Comparison of ENCODE assay signal across 9 mouse cellular contexts in the genomic region with DNA sequence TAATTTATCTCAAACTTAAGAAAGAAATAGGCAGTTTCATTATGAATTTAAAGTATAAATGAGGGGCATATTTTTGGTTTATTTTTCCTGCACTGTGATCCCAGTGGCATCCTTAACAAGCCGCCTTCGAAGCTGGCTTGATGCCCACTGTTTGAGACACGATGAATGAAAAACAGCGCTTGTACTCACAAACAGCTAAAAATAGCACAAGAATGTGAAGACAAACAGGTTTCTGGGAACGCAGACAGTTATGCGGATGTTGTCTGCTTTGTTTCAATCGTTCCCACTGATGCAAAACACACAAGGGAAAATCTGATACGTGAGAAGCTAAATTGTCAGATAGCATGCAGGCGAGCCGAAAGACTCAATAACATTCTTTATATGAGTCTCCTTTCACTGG.
A peak's percentile ranks its signal among the peaks of the same experiment; 100 is the strongest.
DNase-seq lines count a peak whose midpoint lies in the region; ATAC-seq and TF ChIP-seq lines count a peak whose summit lies in the region.
"Had no signal": no experiment of that assay in that cellular context is flagged by ENCODE, and none has a peak within 500 bp of the region (broad histone marks: within the 10 kb centered on the region; RNA-seq: fewer than 3 reads in every experiment).

No protein-coding gene starts in this region.

- H3K9me3 ChIP-seq in hindbrain, embryonic 15.5 days, result no peaks in the 10 kb centered on the region
- no peaks in the 10 kb centered on the region for H3K9me3 ChIP-seq in hindbrain, embryonic 11.5 days (ENCODE audit: control insufficient read depth, low read length)
- no peaks in the 10 kb centered on the region for H3K9me3 ChIP-seq in hindbrain, postnatal 0 days (ENCODE audit: low read length)
- H3K9me3 ChIP-seq in liver, postnatal 0 days (ENCODE audit: low read length), result no peaks in the 10 kb centered on the region

- H3K4me3 ChIP-seq in hindbrain, embryonic 15.5 days, result no peak overlapping the region
- H3K4me3 ChIP-seq in hindbrain, embryonic 11.5 days (ENCODE audit: low read depth, low read length), result no peak overlapping the region
- peak overlapping the region; percentile 14 for H3K4me3 ChIP-seq in hindbrain, postnatal 0 days (ENCODE audit: low read length)
- no peak overlapping the region for H3K4me3 ChIP-seq in liver, postnatal 0 days (ENCODE audit: low read depth, low read length)

- peaks cover 17% of the 10 kb centered on the region for H3K4me1 ChIP-seq in hindbrain, embryonic 15.5 days (replicated peaks)
- no peaks in the 10 kb centered on the region for H3K4me1 ChIP-seq in hindbrain, embryonic 11.5 days (replicated peaks; ENCODE audit: control insufficient read depth, insufficient read depth, low read length)
- H3K4me1 ChIP-seq in hindbrain, postnatal 0 days (ENCODE audit: insufficient read depth, low read length), result no peaks in the 10 kb centered on the region
- no peaks in the 10 kb centered on the region for H3K4me1 ChIP-seq in liver, postnatal 0 days (ENCODE audit: insufficient read depth)

- WGBS in hindbrain, embryonic 15.5 days, result 32% methylated on average over 10 of the region's 10 CpGs
- WGBS in hindbrain, embryonic 11.5 days, result 80% methylated on average over 10 of the region's 10 CpGs
- WGBS in hindbrain, postnatal 0 days, result 21% methylated on average over 10 of the region's 10 CpGs
- WGBS in liver, postnatal 0 days (ENCODE audit: insufficient replicate concordance), result 75% methylated on average over 10 of the region's 10 CpGs

- DNase-seq in hindbrain, embryonic 11.5 days (ENCODE audit: low spot score), result no peak
- peak; percentile 6 for DNase-seq in urinary bladder, postnatal 14 days (ENCODE audit: low spot score)
- DNase-seq in urinary bladder, postnatal 10 days (ENCODE audit: low spot score), result no peak
- peak; percentile 70 for DNase-seq in hindbrain, postnatal 0 days (ENCODE audit: low spot score)
- peak; percentile 27 for DNase-seq in right cerebral cortex, postnatal 4 days
- DNase-seq in liver, postnatal 0 days, result no peak
- no peak for DNase-seq in c-Kit-positive CD71-positive TER-119-positive erythroid progenitor cells, embryonic 14.5 days (ENCODE audit: low spot score)

- TF ChIP-seq EP300 in liver, postnatal 0 days (IDR thresholded peaks at IDR 0.05; ENCODE audit: low read depth), result no peak

- no peak; the same call in 1 of the 2 replicates for ATAC-seq in hindbrain, embryonic 15.5 days (ENCODE audit: low FRiP score, low read depth)
- ATAC-seq in hindbrain, embryonic 11.5 days (ENCODE audit: low FRiP score), result no peak
- ATAC-seq in hindbrain, postnatal 0 days, result no peak
- no peak for ATAC-seq in liver, postnatal 0 days

- no peak overlapping the region for H3K27ac ChIP-seq in hindbrain, embryonic 15.5 days (replicated peaks)
- no peak overlapping the region for H3K27ac ChIP-seq in hindbrain, embryonic 11.5 days (ENCODE audit: low read depth, low read length)
- 0 out of 2 replicates have a peak overlapping the region, but pooled peaks have one; percentile 6 for H3K27ac ChIP-seq in hindbrain, postnatal 0 days
- no peak overlapping the region for H3K27ac ChIP-seq in liver, postnatal 0 days (ENCODE audit: low read depth)
- H3K27ac ChIP-seq: liver, embryonic 14.5 days had no signal

- H3K4me2 ChIP-seq in hindbrain, embryonic 15.5 days, result peak overlapping the region; percentile 41
- H3K4me2 ChIP-seq in hindbrain, embryonic 11.5 days (replicated peaks; ENCODE audit: low read depth, low read length), result no peak overlapping the region
- H3K4me2 ChIP-seq in hindbrain, postnatal 0 days (ENCODE audit: low read depth, low read length), result peak overlapping the region; percentile 43
- H3K4me2 ChIP-seq in liver, postnatal 0 days (ENCODE audit: low read depth, low read length), result no peak overlapping the region

- H3K36me3 ChIP-seq in hindbrain, embryonic 15.5 days, result no peaks in the 10 kb centered on the region
- H3K36me3 ChIP-seq in hindbrain, embryonic 11.5 days (ENCODE audit: control insufficient read depth, insufficient read depth, low read length), result no peaks in the 10 kb centered on the region
- H3K36me3 ChIP-seq in hindbrain, postnatal 0 days (ENCODE audit: insufficient read depth, low read length), result no peaks in the 10 kb centered on the region
- no peaks in the 10 kb centered on the region for H3K36me3 ChIP-seq in liver, postnatal 0 days (replicated peaks; ENCODE audit: insufficient read depth, low read length)

- H3K27me3 ChIP-seq in hindbrain, embryonic 15.5 days, result no peaks in the 10 kb centered on the region
- H3K27me3 ChIP-seq in hindbrain, embryonic 11.5 days (ENCODE audit: control insufficient read depth, insufficient read depth, low read length), result no peaks in the 10 kb centered on the region
- no peaks in the 10 kb centered on the region for H3K27me3 ChIP-seq in hindbrain, postnatal 0 days (ENCODE audit: insufficient read depth, low read length)
- H3K27me3 ChIP-seq in liver, postnatal 0 days (ENCODE audit: insufficient read depth, low read length), result no peaks in the 10 kb centered on the region

- TF ChIP-seq CTCF in hindbrain, postnatal 0 days (IDR thresholded peaks at IDR 0.05; ENCODE audit: low read depth), result no peak
- no peak for TF ChIP-seq CTCF in liver, postnatal 0 days (IDR thresholded peaks at IDR 0.05; ENCODE audit: low read depth)

- no peak overlapping the region for H3K9ac ChIP-seq in hindbrain, embryonic 15.5 days
- no peak overlapping the region for H3K9ac ChIP-seq in hindbrain, embryonic 11.5 days (ENCODE audit: low read depth, low read length)
- no peak overlapping the region for H3K9ac ChIP-seq in hindbrain, postnatal 0 days (replicated peaks; ENCODE audit: low read length)
- no peak overlapping the region for H3K9ac ChIP-seq in liver, postnatal 0 days (replicated peaks)
- H3K9ac ChIP-seq: liver, embryonic 14.5 days had no signal

Comparison
In these comparisons a context has a peak if more than half of its experiments do, and no peak if none do; other contexts are left out.
1. H3K4me2 ChIP-seq: peak in hindbrain, embryonic 15.5 days (single experiment) and hindbrain, postnatal 0 days (single experiment); none in hindbrain, embryonic 11.5 days (single experiment) and liver, postnatal 0 days (single experiment).
2. DNase-seq: peak in urinary bladder, postnatal 14 days (single experiment), hindbrain, postnatal 0 days (single experiment) and right cerebral cortex, postnatal 4 days (single experiment); none in hindbrain, embryonic 11.5 days (single experiment), urinary bladder, postnatal 10 days (single experiment), liver, postnatal 0 days (single experiment) and c-Kit-positive CD71-positive TER-119-positive erythroid progenitor cells, embryonic 14.5 days (single experiment).